In the genomic region with DNA sequence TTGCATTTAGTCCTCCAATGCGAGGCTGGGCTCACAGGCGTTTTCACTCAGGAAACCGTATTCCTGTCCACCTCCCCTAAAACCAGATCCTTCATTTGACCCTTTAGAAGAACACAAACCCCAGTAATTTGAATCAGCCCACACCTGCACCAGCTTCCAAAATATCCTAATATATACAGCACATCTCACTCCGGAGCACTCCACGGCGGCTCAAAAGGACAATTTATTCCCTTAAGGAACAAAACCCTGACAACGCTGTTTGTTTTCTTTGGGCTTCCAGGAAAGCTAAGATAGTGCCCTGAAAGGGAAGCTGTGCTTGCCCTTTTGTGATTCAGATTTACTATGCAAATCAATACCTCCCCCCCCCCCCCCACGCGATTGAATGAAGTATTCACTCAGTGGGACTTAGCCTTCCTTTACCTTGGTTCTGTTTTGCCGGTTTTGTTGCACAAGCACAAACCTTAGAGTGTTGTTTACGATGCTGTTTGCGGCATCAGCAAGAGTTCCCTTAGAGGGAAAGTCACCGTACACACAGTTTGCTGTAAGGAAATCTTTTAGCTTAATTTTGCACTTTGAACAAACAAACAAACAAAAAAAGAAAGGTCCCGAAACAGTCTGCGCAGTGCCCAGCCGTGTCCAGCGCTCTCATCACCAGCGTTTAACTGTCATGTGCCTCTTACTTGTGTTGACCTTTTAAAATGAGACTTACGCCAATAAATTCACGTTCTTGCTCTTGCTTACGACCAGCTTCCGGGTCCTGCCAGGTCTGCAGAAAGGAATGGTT, we compare ENCODE assay signal across 8 mouse cellular contexts.
DNase-seq lines count a peak whose midpoint lies in the region; ATAC-seq and TF ChIP-seq lines count a peak whose summit lies in the region.

No protein-coding gene starts in this region.

- TF ChIP-seq POLR2A in kidney, adult 2 months (IDR thresholded peaks at IDR 0.05; ENCODE audit: low read depth, low read length), result no peak

- no peaks in the 10 kb centered on the region for H3K4me1 ChIP-seq in kidney, adult 2 months (ENCODE audit: control insufficient read depth, insufficient read depth, low read length)
- H3K4me1 ChIP-seq in embryonic facial prominence, embryonic 13.5 days, result peaks cover 54% of the 10 kb centered on the region
- peaks cover 23% of the 10 kb centered on the region for H3K4me1 ChIP-seq in neural tube, embryonic 13.5 days (replicated peaks)

- H3K4me2 ChIP-seq in embryonic facial prominence, embryonic 13.5 days, result peak overlapping the region; percentile 83
- H3K4me2 ChIP-seq in neural tube, embryonic 13.5 days, result peak overlapping the region; percentile 95

- no peak overlapping the region for H3K27ac ChIP-seq in kidney, adult 2 months (ENCODE audit: insufficient read depth, low read depth, low read length)
- peak overlapping the region; percentile 89 for H3K27ac ChIP-seq in embryonic facial prominence, embryonic 13.5 days
- H3K27ac ChIP-seq in neural tube, embryonic 13.5 days (replicated peaks), result no peak overlapping the region

- no peak for TF ChIP-seq CTCF in kidney, adult 2 months (conservative IDR thresholded peaks at IDR 0.05; ENCODE audit: insufficient read depth, insufficient read length, low read depth, low read length)

- H3K27me3 ChIP-seq in kidney, adult 2 months (replicated peaks; ENCODE audit: control insufficient read depth, insufficient read depth, low read length), result peaks cover 3% of the 10 kb centered on the region
- H3K27me3 ChIP-seq in embryonic facial prominence, embryonic 13.5 days, result peaks cover 45% of the 10 kb centered on the region
- H3K27me3 ChIP-seq in neural tube, embryonic 13.5 days, result peaks cover 79% of the 10 kb centered on the region

- peak overlapping the region; percentile 0; the same call in 1 of the 2 replicates for H3K4me3 ChIP-seq in kidney, adult 2 months (ENCODE audit: insufficient read depth, low read depth, low read length)
- H3K4me3 ChIP-seq in embryonic facial prominence, embryonic 13.5 days, result peak overlapping the region; percentile 56
- H3K4me3 ChIP-seq in neural tube, embryonic 13.5 days, result peak overlapping the region; percentile 45

- H3K36me3 ChIP-seq in kidney, adult 2 months (ENCODE audit: control insufficient read depth, insufficient read depth, low read length), result no peaks in the 10 kb centered on the region
- no peaks in the 10 kb centered on the region for H3K36me3 ChIP-seq in embryonic facial prominence, embryonic 13.5 days
- H3K36me3 ChIP-seq in neural tube, embryonic 13.5 days, result no peaks in the 10 kb centered on the region

- H3K9me3 ChIP-seq in embryonic facial prominence, embryonic 13.5 days, result no peaks in the 10 kb centered on the region
- no peaks in the 10 kb centered on the region for H3K9me3 ChIP-seq in neural tube, embryonic 13.5 days

- peak; percentile 8 for DNase-seq in kidney, adult 2 months
- no peak for DNase-seq in kidney, adult 11 months
- DNase-seq in kidney, postnatal 36 days, result peak; percentile 1 to 9
- no peak for DNase-seq in left cerebral cortex, adult 9 months (ENCODE audit: low spot score in 2 of 2)
- DNase-seq in left cerebral cortex, postnatal 4 days, result no peak
- no peak for DNase-seq in left cerebral cortex, postnatal 36 days (ENCODE audit: low spot score in 2 of 2)

- H3K9ac ChIP-seq in embryonic facial prominence, embryonic 13.5 days, result peak overlapping the region; percentile 83
- H3K9ac ChIP-seq in neural tube, embryonic 13.5 days, result peak overlapping the region; percentile 64; the same call in 1 of the 2 replicates

- WGBS in kidney, adult 2 months, result 3% methylated on average over 22 of the region's 22 CpGs
- WGBS in embryonic facial prominence, embryonic 13.5 days, result 2% methylated on average over 22 of the region's 22 CpGs
- WGBS in neural tube, embryonic 13.5 days, result 1% methylated on average over 22 of the region's 22 CpGs

- intact Hi-C loops in left cerebral cortex, postnatal 4 days (cut with DNase I), result loop anchor here (5.0 kb wide), 1 partner anchor 112 kb away; a partner anchor contains a TSS
- intact Hi-C loops in left cerebral cortex, postnatal 36 days (cut with DNase I), result loop anchor here (5.0 kb wide), 2 partner anchors 107 to 192 kb away; no protein-coding TSS in a partner anchor

- ATAC-seq in embryonic facial prominence, embryonic 13.5 days (ENCODE audit: insufficient number of reproducible peaks, insufficient read depth, low FRiP score, low TSS enrichment, low read depth), result no peak
- ATAC-seq in neural tube, embryonic 13.5 days (ENCODE audit: low read depth), result no peak

Comparison
In these comparisons a context has a peak if more than half of its experiments do, and no peak if none do; other contexts are left out.
1. DNase-seq: peak in kidney, adult 2 months (single experiment) and kidney, postnatal 36 days (2 of 2); none in kidney, adult 11 months (single experiment), left cerebral cortex, adult 9 months (0 of 2), left cerebral cortex, postnatal 4 days (single experiment) and left cerebral cortex, postnatal 36 days (0 of 2).
2. H3K4me3 ChIP-seq: peak in every context shown above with its lines; median percentile 56 in embryonic facial prominence, embryonic 13.5 days; 45 in neural tube, embryonic 13.5 days; 0 in kidney, adult 2 months.